Mouse (Mus musculus): ENCODE data around the gene Nxpe2.
A peak's percentile ranks its signal among the peaks of the same experiment; 100 is the strongest.

DNA sequence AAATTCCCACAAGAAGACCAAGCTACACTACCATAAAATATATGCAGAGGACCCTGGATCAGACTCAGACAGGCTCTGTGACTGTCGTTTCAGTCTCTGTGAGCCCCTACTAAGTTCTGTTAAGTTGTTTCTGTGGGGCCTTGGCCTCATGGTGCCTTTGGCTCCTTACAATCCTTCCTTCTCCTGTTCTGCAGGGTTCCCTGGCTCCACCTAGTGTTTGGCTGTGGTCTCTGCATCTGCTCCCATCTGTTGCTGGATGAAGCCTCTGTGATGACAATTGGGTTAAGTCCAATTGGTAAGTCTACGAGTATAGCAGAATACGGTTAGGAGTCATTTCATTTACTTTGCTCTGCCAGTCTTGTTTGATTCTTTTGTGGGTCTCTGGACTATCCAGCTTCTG lies 1.5 kb upstream of the Nxpe2 start:
- TF ChIP-seq CTCF (IDR thresholded peaks at IDR 0.05; ENCODE audit: borderline replicate concordance, insufficient read depth, low read length) (peak; percentile 83), POLR2A (IDR thresholded peaks at IDR 0.05; ENCODE audit: low read depth, low read length) (no peak)
